Mouse (Mus musculus) natural killer cell, adult 2 months (primary cell): Measurements from ENCODE around the gene Clmp.

Experiments used
- DNase-seq, 2 experiments: peaks; one replicate each; pipeline ENCODE4 v3.0.0; 2022; ENCODE audit warnings: low spot score in 2 of 2

Clmp gene

DNA sequence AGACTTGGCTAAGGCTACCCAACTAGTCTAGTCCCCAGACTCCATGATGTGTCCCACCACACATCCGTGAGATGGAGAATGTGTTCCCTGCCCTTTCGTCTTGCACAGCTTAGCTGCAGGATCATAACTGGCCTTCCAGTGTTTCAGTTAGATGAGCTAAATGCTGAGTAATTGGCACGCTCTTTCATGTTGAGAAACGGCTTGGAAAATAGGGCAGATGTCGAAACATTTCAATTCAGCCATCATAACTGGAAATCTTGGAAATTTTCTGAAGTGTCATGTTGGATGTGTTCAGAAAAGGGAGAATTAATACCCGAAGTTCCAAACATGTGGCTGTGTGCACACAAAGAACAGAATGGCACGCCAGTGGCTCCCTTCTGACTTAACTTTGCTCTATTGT lies 4.7 kb downstream of the Clmp start:
- DNase-seq = no peak

DNA sequence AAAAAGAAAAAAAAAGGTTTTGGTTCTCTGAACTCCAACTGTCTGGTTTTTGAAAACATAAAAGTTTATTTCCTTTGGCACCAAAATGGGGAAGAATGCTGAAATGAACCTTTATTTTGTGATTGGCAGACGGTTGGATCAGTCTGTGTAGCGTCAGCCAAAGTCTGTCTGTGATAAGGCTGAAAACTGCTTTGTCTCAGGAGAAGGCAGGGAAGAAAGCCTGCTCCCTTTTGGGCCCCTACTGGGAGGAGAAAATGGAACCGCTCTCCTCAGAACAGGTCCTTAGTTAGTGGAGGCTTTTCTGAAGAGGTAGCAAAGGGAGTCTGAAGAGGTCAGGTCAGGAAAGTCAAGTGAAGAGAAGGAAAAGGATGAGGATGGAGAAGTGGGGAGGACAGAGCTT lies 7.3 kb downstream of the Clmp start:
- no peak for DNase-seq

DNA sequence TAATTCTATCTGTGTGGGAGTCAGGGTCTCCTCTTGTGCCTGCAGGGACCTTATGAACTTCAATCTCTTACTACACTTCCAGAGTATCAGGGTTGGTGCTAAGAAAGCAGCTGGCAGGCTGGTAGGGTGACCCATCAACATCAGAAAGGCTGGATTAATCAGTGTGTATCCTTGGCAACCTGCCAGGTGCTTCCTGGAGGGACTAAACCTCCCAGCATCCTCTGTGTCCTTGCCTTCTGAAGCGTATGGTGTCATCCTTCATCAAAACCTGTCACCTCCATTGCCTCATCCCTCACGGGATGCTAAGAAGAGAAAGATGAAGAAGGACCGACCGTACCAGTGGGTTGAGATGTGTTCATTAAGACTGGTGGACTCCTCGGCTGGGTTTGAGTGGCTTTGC lies 8.0 kb downstream of the Clmp start:
- no peak for DNase-seq

DNA sequence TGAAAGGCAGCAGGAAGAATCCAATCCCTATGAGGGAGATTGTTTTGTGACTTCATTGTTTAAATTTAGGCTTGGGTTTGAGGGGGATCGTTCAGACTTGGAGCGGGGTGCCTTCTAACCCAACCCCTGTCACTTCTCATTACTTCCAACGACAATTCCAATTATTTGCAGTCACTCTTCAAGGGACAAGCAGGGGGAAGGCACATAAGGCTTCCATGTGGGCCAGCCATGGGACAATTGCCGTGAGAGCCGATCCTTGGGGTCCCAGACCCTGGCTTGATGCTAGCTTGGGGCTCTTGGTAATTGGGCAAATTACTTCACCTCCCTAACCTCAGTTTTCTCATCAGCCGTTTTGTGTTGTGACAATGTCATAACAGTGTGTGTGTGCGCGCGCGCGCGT lies 8.5 kb downstream of the Clmp start:
- no peak for DNase-seq

DNA sequence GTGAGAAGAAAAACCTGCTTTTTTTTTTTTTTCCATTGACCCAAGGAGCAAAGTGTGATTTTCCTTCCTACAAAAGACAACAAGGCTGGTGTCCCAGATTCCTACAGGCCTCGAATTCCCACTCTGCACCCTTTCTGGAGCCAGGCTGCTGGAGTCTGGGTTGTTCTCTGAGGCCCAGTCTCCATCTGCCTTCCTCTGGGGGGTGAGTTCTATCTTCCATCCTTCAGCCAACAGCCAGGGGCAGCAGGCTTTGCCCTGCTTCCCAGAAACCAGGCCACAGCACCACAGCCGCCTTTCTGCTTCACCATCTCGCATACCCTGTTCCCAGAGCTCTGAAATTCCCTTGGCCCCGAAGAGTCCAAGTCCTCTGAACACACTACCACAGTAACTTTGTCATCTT lies 10.3 kb downstream of the Clmp start:
- no peak for DNase-seq

DNA sequence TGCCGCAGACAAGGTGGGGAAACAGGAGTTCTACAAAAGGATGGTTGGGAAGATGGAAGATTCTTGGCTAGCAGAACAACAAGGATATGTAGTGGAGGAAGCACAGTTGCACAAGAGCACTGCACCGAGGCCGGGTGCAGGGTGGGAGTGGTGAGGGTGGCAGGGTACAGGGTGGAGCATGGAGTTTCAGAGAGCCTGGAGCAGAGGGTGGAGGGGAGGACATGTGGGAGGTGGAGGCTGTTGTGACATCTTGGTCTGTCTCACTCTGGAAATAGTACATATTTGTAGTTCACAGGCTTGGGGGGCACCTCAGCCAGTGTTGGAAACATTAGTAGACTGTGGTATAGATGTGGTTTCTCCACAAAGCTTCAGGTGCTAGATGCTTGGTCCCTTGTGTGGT lies 13.4 kb downstream of the Clmp start:
- no peak for DNase-seq

DNA sequence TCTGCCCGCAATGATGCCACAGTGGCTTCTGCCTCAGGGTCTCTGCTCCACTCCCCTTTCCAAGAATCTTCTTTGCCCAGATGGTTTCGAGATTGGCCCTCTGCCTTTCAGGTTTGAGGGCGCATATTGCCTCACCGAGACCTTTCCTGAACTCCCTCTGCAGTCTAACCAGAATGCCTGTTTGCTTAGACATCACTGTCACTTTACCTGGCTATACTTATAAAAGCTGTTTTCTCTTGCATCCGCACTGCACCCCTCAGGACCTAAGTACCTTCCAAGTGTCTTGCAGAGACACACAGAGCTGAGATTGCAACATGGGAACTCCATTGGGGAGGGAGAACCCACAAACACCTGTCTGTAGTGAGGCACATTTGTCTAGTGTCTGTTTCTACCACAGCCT lies 14.5 kb downstream of the Clmp start:
- DNase-seq = no peak

DNA sequence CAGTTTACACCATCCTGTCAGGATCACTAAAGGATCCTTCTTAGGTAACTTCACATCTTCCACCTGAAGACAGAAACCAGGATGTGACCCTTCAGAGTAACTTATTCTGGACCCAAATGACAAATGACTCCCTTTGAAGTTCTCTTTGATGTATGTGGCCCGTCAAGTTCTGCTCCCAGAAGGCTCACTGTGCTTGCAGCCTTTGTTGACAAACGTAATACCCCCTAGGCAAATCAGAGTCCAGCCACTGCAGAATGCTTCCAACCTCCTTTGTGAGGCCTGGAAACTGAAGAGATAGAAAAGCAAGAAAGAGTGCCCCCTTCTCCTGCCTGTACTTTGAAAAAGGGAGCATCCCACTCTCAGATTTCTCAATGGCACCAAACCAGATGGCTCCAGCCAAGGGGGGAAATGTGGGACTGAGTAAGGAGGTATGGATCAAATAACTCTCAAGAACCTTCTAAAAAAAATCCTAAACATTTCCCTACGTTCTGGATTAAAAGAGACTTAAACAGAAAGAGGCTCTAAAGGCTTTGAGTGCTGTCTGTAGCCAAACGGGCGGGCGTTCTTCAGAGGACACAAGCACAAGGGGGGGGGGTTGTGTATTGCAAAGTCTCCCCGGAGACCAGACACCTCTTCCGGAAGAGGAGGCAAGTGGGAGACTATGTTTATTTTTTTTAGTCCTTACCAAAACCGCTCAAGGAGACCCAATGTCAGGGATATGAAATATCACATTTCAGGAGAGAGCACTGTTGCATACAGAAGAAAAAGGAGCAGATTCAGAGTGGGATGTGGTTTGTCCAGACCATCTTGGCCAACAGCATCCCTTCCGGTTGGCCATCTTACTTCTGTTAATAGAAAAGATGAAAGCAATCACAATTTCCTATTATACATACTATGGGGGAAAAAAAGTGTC lies 18.9 kb downstream of the Clmp start:
- DNase-seq = no peak

DNA sequence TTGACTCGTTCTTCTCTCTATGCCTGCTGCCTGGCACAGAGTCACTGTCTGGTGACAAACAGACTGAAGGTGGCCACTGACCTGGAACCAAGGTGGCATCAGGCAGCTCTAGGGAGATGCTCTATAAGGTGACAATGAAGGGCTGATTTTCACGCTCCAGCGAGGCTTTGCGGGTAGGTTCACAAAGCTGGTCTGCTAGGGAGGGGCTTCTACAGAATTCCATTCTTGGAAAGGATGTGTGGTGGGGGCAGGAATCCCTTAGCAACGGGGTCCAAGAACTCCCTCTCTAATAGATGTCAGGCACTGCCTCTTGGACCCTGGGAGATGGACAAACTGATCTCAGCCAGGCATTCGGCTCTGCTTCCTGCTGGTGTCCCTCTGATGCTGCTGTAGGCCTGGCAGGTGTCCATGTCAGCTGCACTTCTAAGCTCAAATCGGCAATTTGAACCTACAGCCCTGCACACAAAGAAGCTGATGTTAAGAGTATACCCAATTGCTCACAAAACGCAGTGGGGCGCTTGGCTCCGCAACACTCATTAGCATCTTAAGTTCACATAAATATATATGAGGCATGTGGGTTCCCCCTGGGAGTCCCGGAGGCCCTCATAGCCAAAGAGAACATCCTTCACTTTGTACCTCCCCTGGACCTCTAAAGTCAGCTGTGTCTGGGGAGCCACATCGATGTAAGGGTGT lies 22.8 kb downstream of the Clmp start:
- no peak for DNase-seq

DNA sequence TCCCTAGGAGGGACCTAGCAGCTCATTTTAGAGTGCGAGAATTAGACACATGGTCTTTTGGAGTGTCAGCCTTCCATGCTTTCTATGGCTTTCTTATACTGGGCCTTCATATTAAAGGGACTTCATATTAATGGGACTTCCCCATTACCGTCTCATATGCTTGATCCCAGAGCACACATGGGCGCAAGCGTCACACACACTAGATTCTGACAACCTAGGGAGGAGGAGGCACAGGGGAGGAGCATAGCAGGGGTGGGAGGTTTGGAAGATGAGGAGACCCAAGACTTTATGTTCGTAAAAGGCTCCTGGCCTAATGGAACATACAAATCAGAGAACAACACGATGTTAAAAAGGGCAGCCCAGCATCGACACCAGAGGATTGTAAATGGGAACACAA lies 23.4 kb downstream of the Clmp start:
- DNase-seq = no peak

DNA sequence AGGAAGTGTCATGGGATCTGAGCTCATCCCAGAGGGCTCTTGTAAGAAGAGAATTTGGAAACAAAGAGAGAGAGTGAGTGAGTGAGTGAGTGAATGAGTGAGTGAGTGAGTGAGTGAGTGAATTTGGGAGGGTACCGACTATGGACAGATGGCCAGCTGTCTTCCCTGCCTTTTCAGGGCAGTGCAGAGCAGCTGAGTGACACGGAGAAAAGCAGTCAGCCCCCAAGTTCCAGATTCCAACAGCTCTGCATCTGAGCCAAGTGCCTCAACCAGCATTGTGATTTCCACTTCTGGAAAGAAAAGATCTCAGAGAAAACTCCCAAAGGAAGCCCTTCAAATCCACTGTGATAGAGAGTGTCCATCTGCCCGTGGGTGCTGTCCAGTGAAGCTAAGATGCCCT lies 23.8 kb downstream of the Clmp start:
- no peak for DNase-seq

DNA sequence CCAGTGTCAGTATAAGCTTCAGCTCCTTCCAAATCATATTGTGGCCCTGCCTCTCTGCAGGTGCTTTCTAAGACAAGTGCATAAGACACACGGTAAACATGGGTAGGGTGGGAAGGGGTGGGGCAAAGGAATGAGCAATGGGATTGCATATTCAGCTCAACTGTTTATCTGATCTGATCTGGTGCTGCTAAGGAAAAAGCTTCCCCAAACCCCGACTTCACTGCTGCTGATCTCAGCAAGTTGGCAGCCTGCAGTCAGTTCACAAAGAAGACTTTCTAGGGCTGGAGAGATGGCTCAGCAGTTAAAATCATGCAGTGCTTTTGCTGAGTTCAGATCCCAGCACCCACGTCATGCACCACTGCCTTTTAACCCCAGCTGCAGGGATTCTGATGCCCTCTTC lies 24.2 kb downstream of the Clmp start:
- DNase-seq = no peak

DNA sequence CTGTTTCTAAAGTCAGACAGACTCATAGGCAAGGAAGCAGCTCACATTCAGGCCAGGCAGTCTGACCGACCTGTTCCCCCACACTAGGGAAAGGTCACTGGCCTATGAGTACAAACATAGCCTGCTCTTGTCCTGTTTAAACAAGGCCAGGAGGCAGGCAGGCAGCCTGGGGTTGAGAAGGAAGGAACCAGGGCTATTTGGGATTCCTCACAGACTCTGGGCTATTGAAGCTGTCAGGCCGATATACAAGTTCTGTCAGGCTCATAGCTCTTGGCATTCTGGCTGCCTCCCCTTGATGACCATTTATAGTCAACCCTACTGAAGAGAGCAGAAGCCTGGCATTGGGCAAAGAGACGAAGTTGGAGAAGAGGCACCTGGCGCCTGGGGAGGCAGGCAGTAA lies 25.9 kb downstream of the Clmp start:
- DNase-seq = no peak

DNA sequence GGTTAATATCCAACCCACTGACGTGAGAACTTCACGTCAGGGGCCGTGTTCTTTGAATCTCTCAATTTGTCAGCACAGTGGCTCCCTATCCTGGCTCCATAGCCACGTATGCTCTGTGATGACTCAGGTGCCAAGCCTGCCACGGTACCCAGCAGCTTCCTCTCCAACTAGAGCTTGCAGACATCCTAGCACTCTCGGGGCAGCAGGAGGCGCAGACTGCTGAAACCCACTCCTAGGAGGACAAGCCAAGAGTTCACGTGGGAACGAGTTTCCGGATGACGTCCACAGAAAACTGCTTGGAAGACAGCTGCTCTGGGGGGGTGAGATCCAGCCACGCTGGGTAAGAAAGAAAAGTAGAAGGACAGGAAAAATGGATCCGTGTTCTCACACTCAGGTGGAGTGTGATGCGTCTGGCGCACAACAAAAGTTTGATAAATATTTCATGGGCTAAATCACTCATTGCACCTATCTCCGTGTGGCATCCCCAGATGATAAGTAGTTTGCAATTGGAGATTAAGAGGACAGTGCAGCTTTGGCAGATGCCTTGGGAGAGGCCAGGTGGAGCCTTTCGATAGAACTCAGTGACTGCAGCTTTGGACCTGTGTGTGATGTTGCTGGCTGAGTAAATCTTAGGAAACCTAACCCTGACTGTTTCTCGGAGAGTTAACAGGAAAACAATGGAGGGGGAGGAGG lies 31.6 kb downstream of the Clmp start:
- DNase-seq = no peak

DNA sequence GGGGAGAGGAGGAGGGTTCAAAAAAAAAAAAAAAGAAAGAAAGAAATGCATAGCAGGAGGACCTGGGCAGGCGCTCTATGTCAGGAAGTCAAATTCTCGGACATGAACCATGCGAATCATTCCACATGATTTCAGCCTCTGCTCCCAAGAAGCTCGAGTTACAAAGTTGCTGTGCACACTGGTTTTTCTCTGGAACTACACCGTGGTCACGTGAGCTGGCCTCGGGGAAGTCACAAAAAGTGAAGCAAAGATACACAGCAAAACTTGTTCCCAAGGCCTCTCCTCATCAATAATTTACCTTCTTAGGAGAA lies 32.1 kb downstream of the Clmp start:
- no peak for DNase-seq

DNA sequence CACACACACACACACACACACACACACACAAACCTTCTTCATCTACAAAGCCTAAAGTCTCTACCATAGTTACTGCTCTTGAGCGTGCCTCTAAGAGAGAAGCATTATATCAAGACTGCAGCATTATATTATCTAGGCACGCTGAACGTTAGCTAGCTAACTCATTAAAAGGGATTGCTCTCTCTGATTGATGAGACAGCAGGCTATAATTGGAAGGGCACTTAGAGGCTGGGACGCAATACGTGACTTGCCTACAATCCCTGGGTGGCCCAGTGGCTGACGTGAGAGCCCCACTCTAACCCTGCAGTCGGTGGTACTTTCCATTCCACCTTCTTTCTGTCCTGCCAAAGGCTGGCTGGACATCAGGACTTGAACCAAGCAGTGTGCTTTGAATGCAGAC lies 35.1 kb downstream of the Clmp start:
- no peak for DNase-seq

DNA sequence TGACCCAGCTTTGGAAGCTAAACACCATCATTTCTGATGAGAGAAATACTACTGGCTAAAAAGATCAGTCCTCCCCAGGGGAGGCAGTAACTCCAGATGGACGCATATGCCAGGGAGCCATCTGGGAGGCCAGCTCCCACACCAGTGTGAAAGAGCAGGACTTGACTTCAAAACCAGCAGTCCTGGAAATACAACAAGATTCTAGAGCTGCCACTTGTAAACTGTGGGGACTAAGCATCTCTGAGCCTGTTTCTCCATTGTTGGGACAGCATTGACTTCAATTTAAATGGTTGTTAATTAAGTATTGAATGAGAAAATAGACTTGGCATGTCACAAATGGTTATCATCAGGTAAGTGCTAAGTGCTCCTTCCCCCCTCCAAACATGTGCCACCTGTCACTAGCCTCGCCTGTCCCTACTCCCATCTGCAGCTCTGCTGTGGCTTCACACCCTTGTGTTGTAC lies 37.6 kb downstream of the Clmp start:
- no peak for DNase-seq

DNA sequence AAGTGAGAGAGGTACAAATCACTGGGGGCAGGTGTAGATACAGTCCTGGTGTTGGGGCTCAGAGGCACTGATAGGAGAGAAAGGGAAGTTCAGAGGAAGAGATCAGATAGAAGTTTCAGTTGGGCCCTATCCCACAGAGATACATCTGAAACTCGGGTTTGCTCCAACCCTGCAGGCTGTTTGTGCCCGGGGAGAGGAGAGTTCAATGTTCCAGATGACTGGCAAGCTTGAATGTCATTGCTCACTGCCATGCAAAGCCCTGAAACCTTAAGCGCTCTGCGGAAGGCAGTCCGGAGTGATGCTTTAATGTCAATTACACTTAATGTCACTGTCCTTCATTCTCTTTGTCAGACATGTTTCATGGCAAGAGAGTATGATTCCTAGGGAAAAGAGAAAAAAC lies 39.2 kb downstream of the Clmp start:
- DNase-seq = no peak

DNA sequence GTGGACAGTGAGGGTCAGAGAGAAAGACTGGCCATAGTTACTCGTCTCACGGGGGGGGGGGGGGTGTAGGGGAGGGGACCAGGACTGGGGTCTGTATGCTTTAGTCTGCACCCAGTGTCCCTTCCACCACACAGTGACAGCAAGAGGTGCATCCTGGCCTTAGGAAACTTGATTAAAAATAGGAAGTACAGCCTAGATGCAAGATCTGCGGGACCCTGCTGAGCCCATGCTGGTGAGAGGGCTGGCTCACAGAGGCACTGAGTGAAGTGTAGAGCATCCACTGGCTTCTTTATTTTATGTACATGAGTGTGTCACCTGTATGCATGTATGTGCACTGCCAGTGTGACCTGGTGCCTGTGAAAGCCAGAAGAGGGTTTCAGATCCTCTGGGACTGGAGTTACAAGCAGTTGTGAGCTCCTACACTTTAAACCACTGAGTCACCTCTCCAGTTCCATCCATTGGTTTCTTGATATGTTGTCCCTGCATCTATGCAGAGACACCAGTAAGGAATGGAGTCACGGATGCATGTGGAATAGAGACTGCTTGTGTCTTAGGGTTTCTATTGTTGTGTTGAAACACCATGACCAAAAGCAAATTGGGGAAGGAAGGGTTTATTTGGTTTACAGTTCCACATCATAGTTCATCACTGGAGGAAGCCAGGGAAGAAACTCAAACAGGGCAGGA lies 41.5 kb downstream of the Clmp start:
- no peak for DNase-seq

DNA sequence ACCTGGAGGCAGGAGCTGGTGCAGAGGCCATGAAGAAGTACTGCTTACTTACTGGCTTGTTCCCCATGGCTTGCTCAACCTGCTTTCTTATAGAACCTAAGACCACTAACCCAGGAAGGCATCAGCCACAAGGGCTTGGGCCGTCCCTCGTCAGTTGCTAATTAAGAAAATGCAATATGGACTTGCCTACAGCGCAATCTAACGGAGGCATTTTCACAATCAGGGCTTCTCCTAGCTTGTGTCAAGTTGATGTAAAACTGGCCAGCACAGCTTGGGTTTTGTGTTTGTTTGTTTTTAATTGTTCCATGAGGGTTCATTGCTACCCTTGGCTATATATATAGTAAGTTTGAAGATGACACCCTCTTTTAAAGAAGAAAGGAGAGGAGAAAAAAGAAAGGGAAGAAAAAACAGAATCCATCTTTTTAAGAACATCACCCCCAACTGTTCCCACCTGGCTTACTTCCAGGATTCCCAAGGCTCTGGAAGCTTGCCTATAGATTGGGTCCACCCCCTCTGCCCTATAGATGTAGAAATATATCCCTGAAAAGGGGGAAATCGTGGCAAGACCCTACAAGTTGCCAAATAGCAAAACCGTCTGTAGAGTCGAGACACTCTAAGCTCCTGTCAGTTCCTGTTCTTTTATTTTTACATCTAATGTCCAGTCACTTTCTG lies 42.2 kb downstream of the Clmp start:
- DNase-seq = no peak

DNA sequence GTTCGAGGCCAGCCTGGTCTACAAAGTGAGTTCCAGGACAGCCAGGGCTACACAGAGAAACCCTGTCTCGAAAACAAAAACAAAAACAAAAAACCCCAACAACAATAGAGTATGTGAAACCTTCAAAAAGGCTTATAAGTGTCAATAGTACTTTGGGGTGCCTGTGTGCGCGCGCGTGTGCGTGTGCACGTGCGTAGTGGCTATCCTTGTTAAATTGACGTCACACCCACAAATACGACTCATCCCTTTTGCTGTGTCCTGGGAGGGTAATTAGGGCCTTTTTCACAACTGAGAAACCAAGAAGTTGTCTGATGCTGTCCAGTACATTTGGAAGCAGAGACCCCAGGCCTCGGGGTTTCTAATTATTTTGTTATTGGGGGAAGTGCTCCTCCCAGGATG lies 44.5 kb downstream of the Clmp start:
- DNase-seq = no peak
